Mouse (Mus musculus) erythroblast, embryonic 14.5 days (primary cell): ENCODE results near the gene Scaf11. TPM values are rescaled to one million over a fixed set of nuclear protein-coding genes. Genes with fewer than 3 reads are reported as not detected.

Experiments used
- H3K27me3 ChIP-seq: 2 replicates; pipeline ENCODE4 v1.6.1; 2012; ENCODE audit warnings: inconsistent platforms; ENCODE audit not compliant: control insufficient read depth
- H3K36me3 ChIP-seq: 2 replicates; pipeline ENCODE4 v1.6.1; 2012; ENCODE audit warnings: mild to moderate bottlenecking, inconsistent platforms; ENCODE audit not compliant: control insufficient read depth
- H3K4me1 ChIP-seq: 2 replicates; pipeline ENCODE4 v1.6.1; 2012; ENCODE audit warnings: inconsistent platforms; ENCODE audit not compliant: control insufficient read depth
- H3K4me3 ChIP-seq: replicated peaks from 2 replicates; pipeline ENCODE3; 2012; ENCODE audit warnings: moderate library complexity, mild to moderate bottlenecking, inconsistent platforms
- H3K9me3 ChIP-seq: 2 replicates; pipeline ENCODE4 v1.6.1; 2012; ENCODE audit warnings: low read length, inconsistent platforms, mixed read lengths; ENCODE audit not compliant: control insufficient read depth
- GATA1 ChIP-seq: IDR thresholded peaks from 2 replicates; pipeline ENCODE4 v1.6.1; 2012; ENCODE audit warnings: low read length, inconsistent platforms, mixed read lengths
- TAL1 ChIP-seq: IDR thresholded peaks from 3 replicates; pipeline ENCODE4 v1.6.1; 2012; ENCODE audit warnings: low read length, inconsistent platforms, mixed read lengths
- polyA plus RNA-seq: library from polyadenylated mRNA; stranded (reverse); fragments of >175 nt; gene quantifications from 2 replicates; pipeline ENCODE4 v1.2.3, GENCODE M21; 2012

Scaf11 gene
- polyA plus RNA-seq, 1 experiment, result 2.7 TPM

GRCm38 (mm10) chr15:96488941-96489786 lies 28.5 kb upstream of the Scaf11 start:
- no peaks in the 10 kb centered on the region; the same call in 1 of the 2 replicates for H3K27me3 ChIP-seq
- TF ChIP-seq TAL1 (no peak), GATA1 (no peak)
- peaks cover 11% of the 10 kb centered on the region for H3K4me1 ChIP-seq
- no peaks in the 10 kb centered on the region for H3K36me3 ChIP-seq
- peak overlapping the region; percentile 22 for H3K4me3 ChIP-seq
- no peaks in the 10 kb centered on the region for H3K9me3 ChIP-seq

GRCm38 (mm10) chr15:96487066-96487698 lies 26.5 kb upstream of the Scaf11 start:
- TF ChIP-seq GATA1 (no peak), TAL1 (no peak)
- H3K4me1 ChIP-seq, result peaks cover 11% of the 10 kb centered on the region
- H3K4me3 ChIP-seq, result no peak overlapping the region
- H3K9me3 ChIP-seq, result no peaks in the 10 kb centered on the region
- H3K27me3 ChIP-seq, result no peaks in the 10 kb centered on the region; the same call in 1 of the 2 replicates
- no peaks in the 10 kb centered on the region for H3K36me3 ChIP-seq

- H3K9me3 ChIP-seq, result 0 out of 2 replicates have a peak, but pooled peaks cover under 1% of the 10 kb centered on the region
- H3K27me3 ChIP-seq, result no peaks in the 10 kb centered on the region
- TF ChIP-seq GATA1 (no peak), TAL1 (no peak)
- H3K4me3 ChIP-seq, result no peak overlapping the region
- no peaks in the 10 kb centered on the region for H3K36me3 ChIP-seq
- peaks cover under 1% of the 10 kb centered on the region; the same call in 1 of the 2 replicates for H3K4me1 ChIP-seq
Observed at GRCm38 (mm10) chr15:96480822-96481221, 20.2 kb upstream of the Scaf11 start.

- no peak overlapping the region for H3K4me3 ChIP-seq
- H3K27me3 ChIP-seq, result peaks cover 4% of the 10 kb centered on the region; the same call in 1 of the 2 replicates
- no peaks in the 10 kb centered on the region for H3K36me3 ChIP-seq
- peaks cover 4% of the 10 kb centered on the region for H3K4me1 ChIP-seq
- 0 out of 2 replicates have a peak, but pooled peaks cover 3% of the 10 kb centered on the region for H3K9me3 ChIP-seq
- no peak for TF ChIP-seq GATA1
- no peak for TF ChIP-seq TAL1
Observed at GRCm38 (mm10) chr15:96478006-96478405, 17.4 kb upstream of the Scaf11 start.

GRCm38 (mm10) chr15:96476359-96476758 lies 15.7 kb upstream of the Scaf11 start:
- Histone ChIP-seq H3K36me3 (no peaks in the 10 kb centered on the region), H3K27me3 (peaks cover 4% of the 10 kb centered on the region; the same call in 1 of the 2 replicates), H3K4me3 (no peak overlapping the region), H3K9me3 (0 out of 2 replicates have a peak, but pooled peaks cover 3% of the 10 kb centered on the region), H3K4me1 (peaks cover 4% of the 10 kb centered on the region)
- TF ChIP-seq GATA1 (no peak), TAL1 (no peak)

- Histone ChIP-seq H3K4me1 (peaks cover 4% of the 10 kb centered on the region), H3K36me3 (no peaks in the 10 kb centered on the region), H3K4me3 (no peak overlapping the region), H3K9me3 (0 out of 2 replicates have a peak, but pooled peaks cover 3% of the 10 kb centered on the region), H3K27me3 (peaks cover 4% of the 10 kb centered on the region; the same call in 1 of the 2 replicates)
- no peak for TF ChIP-seq GATA1
- no peak for TF ChIP-seq TAL1
Observed at GRCm38 (mm10) chr15:96475571-96475972, 14.9 kb upstream of the Scaf11 start.

- Histone ChIP-seq H3K27me3 (peaks cover 4% of the 10 kb centered on the region; the same call in 1 of the 2 replicates), H3K36me3 (no peaks in the 10 kb centered on the region), H3K9me3 (0 out of 2 replicates have a peak, but pooled peaks cover 3% of the 10 kb centered on the region), H3K4me3 (no peak overlapping the region), H3K4me1 (peaks cover 4% of the 10 kb centered on the region)
- no peak for TF ChIP-seq TAL1
- TF ChIP-seq GATA1, result no peak
Observed at GRCm38 (mm10) chr15:96474325-96474955, 13.8 kb upstream of the Scaf11 start.

GRCm38 (mm10) chr15:96473920-96474319 lies 13.3 kb upstream of the Scaf11 start:
- Histone ChIP-seq H3K4me1 (peaks cover 4% of the 10 kb centered on the region), H3K4me3 (no peak overlapping the region), H3K27me3 (peaks cover 4% of the 10 kb centered on the region; the same call in 1 of the 2 replicates), H3K36me3 (no peaks in the 10 kb centered on the region), H3K9me3 (0 out of 2 replicates have a peak, but pooled peaks cover 3% of the 10 kb centered on the region)
- no peak for TF ChIP-seq GATA1
- TF ChIP-seq TAL1, result no peak
